Comparison of ENCODE assay signal across 24 mouse cellular contexts in genomic region chr1:182145546-182145945, GRCm38 (mm10). TPM values are rescaled to one million over a fixed set of nuclear protein-coding genes. Genes with fewer than 3 reads are reported as not detected.
DNase-seq lines count a peak whose midpoint lies in the region; ATAC-seq and TF ChIP-seq lines count a peak whose summit lies in the region.
"Had no signal": no experiment of that assay in that cellular context is flagged by ENCODE, and none has a peak within 500 bp of the region (broad histone marks: within the 10 kb centered on the region; RNA-seq: fewer than 3 reads in every experiment).

No protein-coding gene starts in this region.

- no peak overlapping the region for H3K27ac ChIP-seq in midbrain, postnatal 0 days (ENCODE audit: low read depth, low read length)
- no peak overlapping the region for H3K27ac ChIP-seq in midbrain, embryonic 10.5 days (replicated peaks)
- H3K27ac ChIP-seq: heart, embryonic 13.5 days; kidney, postnatal 0 days; limb, embryonic 15.5 days; midbrain, embryonic 13.5 days had no signal

- H3K36me3 ChIP-seq in midbrain, postnatal 0 days (ENCODE audit: insufficient read depth, low read length): no peaks in the 10 kb centered on the region
- H3K36me3 ChIP-seq in midbrain, embryonic 10.5 days: no peaks in the 10 kb centered on the region
- H3K36me3 ChIP-seq: heart, embryonic 13.5 days; limb, embryonic 15.5 days; midbrain, embryonic 13.5 days had no signal

- no peak for ATAC-seq in midbrain, postnatal 0 days (ENCODE audit: low FRiP score)
- ATAC-seq: forebrain, embryonic 14.5 days; midbrain, embryonic 13.5 days had no signal

- H3K4me2 ChIP-seq in midbrain, postnatal 0 days (ENCODE audit: low read depth, low read length, poor library complexity, severe bottlenecking): no peak overlapping the region
- H3K4me2 ChIP-seq: heart, embryonic 13.5 days; limb, embryonic 15.5 days; midbrain, embryonic 13.5 days had no signal

- no peaks in the 10 kb centered on the region for H3K4me1 ChIP-seq in midbrain, postnatal 0 days (ENCODE audit: insufficient read depth, low read length)
- no peaks in the 10 kb centered on the region for H3K4me1 ChIP-seq in midbrain, embryonic 10.5 days
- H3K4me1 ChIP-seq: limb, embryonic 15.5 days; midbrain, embryonic 13.5 days had no signal

- H3K27me3 ChIP-seq in midbrain, postnatal 0 days (ENCODE audit: insufficient read depth, low read length): no peaks in the 10 kb centered on the region; the same call in 1 of the 2 replicates
- no peaks in the 10 kb centered on the region for H3K27me3 ChIP-seq in midbrain, embryonic 10.5 days (ENCODE audit: low read depth, poor library complexity, severe bottlenecking)
- H3K27me3 ChIP-seq: limb, embryonic 15.5 days; midbrain, embryonic 13.5 days had no signal

- peak; percentile 18; the same call in 1 of the 2 replicates for TF ChIP-seq CTCF in midbrain, postnatal 0 days (IDR thresholded peaks at IDR 0.05)

- 53% methylated on average over 5 of the region's 5 CpGs for WGBS in midbrain, postnatal 0 days
- WGBS in midbrain, embryonic 10.5 days: 76% methylated on average over 5 of the region's 5 CpGs

- no peak overlapping the region for H3K9ac ChIP-seq in midbrain, postnatal 0 days (replicated peaks; ENCODE audit: low read length, poor library complexity, severe bottlenecking)
- H3K9ac ChIP-seq: heart, embryonic 13.5 days; limb, embryonic 15.5 days; midbrain, embryonic 13.5 days had no signal

- H3K9me3 ChIP-seq in midbrain, postnatal 0 days (ENCODE audit: low read length): no peaks in the 10 kb centered on the region
- H3K9me3 ChIP-seq in midbrain, embryonic 10.5 days (replicated peaks): no peaks in the 10 kb centered on the region; the same call in 1 of the 2 replicates
- H3K9me3 ChIP-seq: limb, embryonic 15.5 days; midbrain, embryonic 13.5 days had no signal

- H3K4me3 ChIP-seq in midbrain, postnatal 0 days (ENCODE audit: low read depth, low read length): no peak overlapping the region
- no peak overlapping the region for H3K4me3 ChIP-seq in midbrain, embryonic 10.5 days
- H3K4me3 ChIP-seq: heart, embryonic 13.5 days; limb, embryonic 15.5 days; midbrain, embryonic 13.5 days had no signal

- DNase-seq in midbrain, postnatal 0 days (ENCODE audit: low spot score): no peak
- DNase-seq in midbrain, embryonic 10.5 days (ENCODE audit: low spot score): no peak
- DNase-seq in embryo, embryonic 11 days: peak; percentile 76
- peak; percentile 49 for DNase-seq in hindlimb bud, embryonic 11.5 days (ENCODE audit: extremely low spot score, low read depth, low spot score)
- peak; percentile 18 for DNase-seq in yolk sac, embryonic 10.5 days (ENCODE audit: low spot score)
- DNase-seq in kidney, postnatal 14 days: no peak
- no peak for DNase-seq in adrenal gland, adult 2 months
- DNase-seq: adrenal gland, postnatal 10 days; cerebellum, adult 2 months; heart, postnatal 36 days; kidney, adult 11 months; lung, adult 18-20 months; lung, postnatal 4 days; right cerebral cortex, postnatal 14 days had no signal

RNA-seq across cellular contexts. Expression of gene Vmn1r1, which starts 18.7 kb away (rescaled TPM):
- not detected in 2 replicates for total RNA-seq in midbrain, postnatal 0 days (2014; rRNA removed)
- not detected in 2 replicates for polyA plus RNA-seq in midbrain, postnatal 0 days (2015; fragmentation: Nextera tagmentation; extraction: Ambion mirVana)
- polyA plus RNA-seq in midbrain, embryonic 10.5 days (2016; fragmentation: Nextera tagmentation; extraction: Ambion mirVana): not detected in 2 replicates
- total RNA-seq in adrenal gland, adult 2 months (2021): not detected
- polyA plus RNA-seq in adrenal gland, adult 2 months (2012; rRNA removed): not detected in 2 replicates
- total RNA-seq: adrenal gland, postnatal 10 days; common myeloid progenitor, adult 5-6 weeks; heart, postnatal 36 days; layer of hippocampus, adult 8-10 months; left cerebral cortex, adult 18-20 months had no signal
- polyA plus RNA-seq: cerebellum, adult 2 months; forebrain, embryonic 14.5 days; gonadal fat pad, adult 2 months; heart, embryonic 13.5 days; kidney, postnatal 0 days; limb, embryonic 15.5 days; midbrain, embryonic 13.5 days; stomach, embryonic 16.5 days had no signal

RNA-seq across cellular contexts. Expression of gene Srp9, which starts 21.0 kb away (rescaled TPM):
- 70.5 and 76.1 TPM in 2 replicates for total RNA-seq in midbrain, postnatal 0 days (2014; rRNA removed)
- 169 and 173 TPM in 2 replicates for polyA plus RNA-seq in midbrain, postnatal 0 days (2015; fragmentation: Nextera tagmentation; extraction: Ambion mirVana)
- polyA plus RNA-seq in midbrain, embryonic 10.5 days (2016; fragmentation: Nextera tagmentation; extraction: Ambion mirVana): 156 and 165 TPM in 2 replicates
- total RNA-seq in adrenal gland, adult 2 months (2021): 10 to 100 TPM; 46.4 to 64.9 TPM
- 22.7 and 29.6 TPM in 2 replicates for polyA plus RNA-seq in adrenal gland, adult 2 months (2012; rRNA removed)

Comparison
In these comparisons a context has a peak if more than half of its experiments do, and no peak if none do; other contexts are left out.
1. DNase-seq: peak in embryo, embryonic 11 days (single experiment), hindlimb bud, embryonic 11.5 days (single experiment) and yolk sac, embryonic 10.5 days (single experiment); none in midbrain, postnatal 0 days (single experiment), midbrain, embryonic 10.5 days (single experiment), kidney, postnatal 14 days (single experiment) and adrenal gland, adult 2 months (single experiment).